ENCODE assay signal across 15 mouse cellular contexts in the genomic region with DNA sequence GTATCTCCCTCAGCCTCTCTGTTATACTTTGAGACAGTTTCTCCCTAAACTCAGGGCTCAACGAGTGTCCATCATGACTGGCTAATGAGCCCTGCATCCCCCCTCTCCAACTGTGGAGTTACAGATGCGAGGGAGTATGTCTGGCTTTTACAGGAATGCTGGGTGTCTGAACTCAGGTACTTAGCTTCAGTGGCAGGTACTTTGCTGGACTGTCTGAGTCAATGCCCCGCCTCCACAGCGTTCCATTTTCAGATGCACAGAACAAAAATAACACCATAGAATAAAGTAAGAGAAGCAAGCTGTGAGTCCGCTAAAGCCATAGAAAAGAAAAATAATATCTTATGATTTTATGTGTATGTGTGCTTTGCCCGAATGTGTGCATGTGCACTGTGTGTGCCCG.
"Had no signal": no experiment of that assay in that cellular context is flagged by ENCODE, and none has a peak within 500 bp of the region (broad histone marks: within the 10 kb centered on the region; RNA-seq: fewer than 3 reads in every experiment).

No protein-coding gene starts in this region.

- DNase-seq: kidney, adult 9 months; kidney, postnatal 36 days; left cerebral cortex, postnatal 4 days; lung, adult 18-20 months; thymus, postnatal 4 days had no signal

- H3K27ac ChIP-seq: kidney, postnatal 0 days; layer of hippocampus, adult 2 months; limb, embryonic 13.5 days; liver, embryonic 14.5 days; midbrain, embryonic 13.5 days; neural tube, embryonic 15.5 days; stomach, embryonic 15.5 days had no signal

- ATAC-seq: inflammation-experienced regulatory T-cells, adult 6 months; intestine, postnatal 0 days; midbrain, embryonic 13.5 days had no signal

- H3K27me3 ChIP-seq: limb, embryonic 13.5 days; midbrain, embryonic 13.5 days; neural tube, embryonic 15.5 days; stomach, embryonic 15.5 days had no signal

- H3K4me1 ChIP-seq: limb, embryonic 13.5 days; midbrain, embryonic 13.5 days; neural tube, embryonic 15.5 days had no signal

- H3K4me3 ChIP-seq: layer of hippocampus, adult 2 months; limb, embryonic 13.5 days; midbrain, embryonic 13.5 days; myocyte; neural tube, embryonic 15.5 days; stomach, embryonic 15.5 days had no signal

- H3K36me3 ChIP-seq: limb, embryonic 13.5 days; midbrain, embryonic 13.5 days; neural tube, embryonic 15.5 days; stomach, embryonic 15.5 days had no signal
